Mouse (Mus musculus) CH12.LX (cell line): ENCODE results near the gene Dcakd. TPM values are rescaled to one million over a fixed set of nuclear protein-coding genes. Genes with fewer than 3 reads are reported as not detected.

Source experiments
- DNase-seq: peaks from one replicate; pipeline ENCODE4 v3.0.0-alpha.2; 2013; ENCODE audit errors: extremely low read depth
- H3K27ac ChIP-seq: 2 replicates; pipeline ENCODE4 v1.5.1; 2012; ENCODE audit warnings: low read depth, mild to moderate bottlenecking, control low read depth, moderate library complexity; ENCODE audit not compliant: insufficient read depth
- H3K27me3 ChIP-seq: replicated peaks from 2 replicates; pipeline ENCODE3; 2012; ENCODE audit warnings: inconsistent platforms
- H3K36me3 ChIP-seq, 2 experiments: replicated peaks in 1 of 2; 2 replicates each; pipeline versions ENCODE3 to v1.6.1; 2012; ENCODE audit warnings: inconsistent platforms in 1 of 2, low read length in 1 of 2, mild to moderate bottlenecking in 1 of 2, mixed read lengths in 1 of 2, moderate library complexity in 1 of 2; ENCODE audit not compliant: control insufficient read depth in 1 of 2, insufficient read depth in 1 of 2
- H3K4me1 ChIP-seq, 2 experiments: 2 replicates each; pipeline ENCODE4 v1.6.1; 2012; ENCODE audit warnings: inconsistent platforms in 1 of 2, moderate library complexity in 1 of 2; ENCODE audit not compliant: insufficient read depth in 2 of 2, control insufficient read depth in 1 of 2
- H3K4me2 ChIP-seq: 2 replicates; pipeline ENCODE4 v1.6.1; 2012; ENCODE audit warnings: low read depth, mild to moderate bottlenecking, control low read depth; ENCODE audit not compliant: poor library complexity, insufficient read depth, severe bottlenecking
- H3K4me3 ChIP-seq, 3 experiments: fragments of 150-350 bp in 1 of 3; sonication (generic) in 1 of 3; replicated peaks in 1 of 3; 2 replicates each; pipeline versions ENCODE3 to v1.5.1; 2011 to 2012; ENCODE audit warnings: low read depth in 2 of 3, low read length in 2 of 3, mild to moderate bottlenecking in 2 of 3, moderate library complexity in 2 of 3, control low read depth in 1 of 3, improper control_type of control experiment in 1 of 3, inconsistent platforms in 1 of 3, mixed read lengths in 1 of 3; ENCODE audit not compliant: poor library complexity in 1 of 3
- H3K79me2 ChIP-seq: replicated peaks from 2 replicates; pipeline ENCODE4 v1.6.1; 2012; ENCODE audit warnings: mild to moderate bottlenecking, moderate library complexity; ENCODE audit not compliant: control insufficient read depth, poor library complexity, insufficient read depth, severe bottlenecking; ENCODE audit errors: extremely low read depth
- H3K9ac ChIP-seq: 2 replicates; pipeline ENCODE4 v1.6.1; 2012; ENCODE audit warnings: low read depth, mild to moderate bottlenecking, control low read depth, moderate library complexity; ENCODE audit not compliant: insufficient read depth
- H3K9me3 ChIP-seq: replicated peaks from 2 replicates; pipeline ENCODE3; 2012; ENCODE audit warnings: low read length, inconsistent platforms, mixed read lengths
- BHLHE40 ChIP-seq: IDR thresholded peaks from 2 replicates; pipeline ENCODE4 v1.6.1; 2011; ENCODE audit warnings: mild to moderate bottlenecking, low read depth, low read length, improper control_type of control experiment
- CHD2 ChIP-seq: IDR thresholded peaks from 2 replicates; pipeline ENCODE4 v1.6.1; 2011; ENCODE audit warnings: low read length, improper control_type of control experiment
- CTCF ChIP-seq, 2 experiments: IDR thresholded peaks in 1 of 2; conservative IDR thresholded peaks in 1 of 2; 2 replicates each; pipeline ENCODE4 v1.5.1; 2011 to 2012; ENCODE audit warnings: low read depth in 2 of 2, low read length in 2 of 2, improper control_type of control experiment in 1 of 2, inconsistent platforms in 1 of 2, mild to moderate bottlenecking in 1 of 2, moderate library complexity in 1 of 2
- ETS1 ChIP-seq: conservative IDR thresholded peaks from 2 replicates; pipeline ENCODE4 v1.6.1; 2012; ENCODE audit warnings: low read depth, mild to moderate bottlenecking, inconsistent platforms, low read length, improper control_type of control experiment, moderate library complexity
- HCFC1 ChIP-seq: IDR thresholded peaks from 2 replicates; pipeline ENCODE4 v1.6.1; 2012; ENCODE audit warnings: low read depth, mild to moderate bottlenecking, inconsistent platforms, low read length, improper control_type of control experiment
- JUN ChIP-seq: IDR thresholded peaks from 2 replicates; pipeline ENCODE4 v1.6.1; 2011; ENCODE audit warnings: low read depth, mild to moderate bottlenecking, low read length, improper control_type of control experiment, moderate library complexity; ENCODE audit not compliant: insufficient read depth
- JUND ChIP-seq: conservative IDR thresholded peaks from 2 replicates; pipeline ENCODE4 v1.6.1; 2011; ENCODE audit warnings: low read depth, low read length, improper control_type of control experiment
- MAZ ChIP-seq: IDR thresholded peaks from 2 replicates; pipeline ENCODE4 v1.6.1; 2012; ENCODE audit warnings: low read depth, mild to moderate bottlenecking, inconsistent platforms, low read length, improper control_type of control experiment, moderate library complexity
- MYC ChIP-seq: IDR thresholded peaks from 2 replicates; pipeline ENCODE4 v1.6.1; 2011; ENCODE audit warnings: low read depth, mild to moderate bottlenecking, improper control_type of control experiment, low read length
- PAX5 ChIP-seq: IDR thresholded peaks from 2 replicates; pipeline ENCODE4 v1.6.1; 2012; ENCODE audit warnings: low read length, inconsistent platforms, mixed read lengths
- POLR2A ChIP-seq: IDR thresholded peaks from 2 replicates; pipeline ENCODE4 v1.6.1; 2011; ENCODE audit warnings: low read depth, mild to moderate bottlenecking, improper control_type of control experiment, low read length
- RAD21 ChIP-seq: IDR thresholded peaks from 2 replicates; pipeline ENCODE4 v1.6.1; 2011; ENCODE audit warnings: low read depth, mild to moderate bottlenecking, low read length, improper control_type of control experiment, moderate library complexity
- SMC3 ChIP-seq: IDR thresholded peaks from 2 replicates; pipeline ENCODE4 v1.6.1; 2011; ENCODE audit warnings: low read depth, low read length, improper control_type of control experiment
- TBP ChIP-seq: conservative IDR thresholded peaks from 2 replicates; pipeline ENCODE4 v1.6.1; 2011; ENCODE audit warnings: low read depth, low read length, improper control_type of control experiment
- UBTF ChIP-seq: IDR thresholded peaks from 2 replicates; pipeline ENCODE4 v1.6.1; 2012; ENCODE audit warnings: low read depth, mild to moderate bottlenecking, inconsistent platforms, low read length, improper control_type of control experiment, moderate library complexity
- USF1 ChIP-seq: IDR thresholded peaks from 2 replicates; pipeline ENCODE4 v1.6.1; 2014; ENCODE audit warnings: low read depth, mild to moderate bottlenecking, inconsistent platforms, low read length, improper control_type of control experiment
- ZMIZ1 ChIP-seq: IDR thresholded peaks from 2 replicates; pipeline ENCODE4 v1.6.1; 2012; ENCODE audit warnings: low read depth, mild to moderate bottlenecking, inconsistent platforms, low read length, improper control_type of control experiment
- dilution Hi-C: fragments of 300-500 bp; cut with MboI; formaldehyde crosslinking; loops from 2 replicates; pipeline ENCODE4 v1.14.3; 2020; ENCODE audit warnings: low sequenced_read_pairs; ENCODE audit not compliant: extremely low pct_unique_long_range_greater_than_20kb, extremely low pct_ligation_motif_present
- in situ Hi-C: fragments of 300-500 bp; cut with MboI; formaldehyde crosslinking; loops from 3 replicates; pipeline ENCODE4 v1.14.3; 2019; ENCODE audit warnings: low sequenced_read_pairs, low pct_ligation_motif_present, low pct_unique_long_range_greater_than_20kb, mixed read lengths
- polyA plus RNA-seq: library from polyadenylated mRNA; unstranded; fragments of >175 nt; gene quantifications from 2 replicates; pipeline ENCODE4 v1.2.1, GENCODE M21; 2012; ENCODE audit warnings: low read depth; ENCODE audit not compliant: insufficient read length
- total RNA-seq, 2 experiments: library from RNA; depleted of rRNA; stranded (reverse); fragments of 300-350 nt in 1 of 2; fragments of >200 nt in 1 of 2; gene quantifications; 2 replicates each; pipeline ENCODE4 v1.2.3; 2012 to 2014

Gene Dcakd
- total and polyA plus RNA-seq, 3 experiments = 8.8 to 89.0 (median 24.0) TPM

DNA sequence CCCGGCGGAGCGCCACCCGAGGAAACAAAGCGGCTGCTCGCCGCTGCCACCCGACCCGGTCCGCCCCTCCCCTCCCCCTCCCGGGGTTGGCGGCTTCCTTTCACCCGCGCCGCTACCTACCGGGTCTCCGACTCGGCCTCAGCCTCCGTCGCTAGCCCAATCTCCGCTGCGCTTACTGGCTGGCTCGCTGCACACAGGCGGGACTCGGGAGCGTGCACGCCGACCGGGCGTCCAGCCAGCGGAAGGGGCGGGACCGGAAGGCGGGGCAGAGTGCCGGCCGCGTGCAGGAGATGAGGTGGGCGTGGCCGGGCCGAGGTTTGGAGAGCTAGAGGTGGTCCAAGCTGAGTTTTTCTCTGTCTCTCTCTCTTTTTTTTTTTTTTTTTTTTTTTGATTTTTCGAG lies 11.2 kb downstream of the Dcakd start (continued):
- TF ChIP-seq HCFC1 (peak; percentile 81), CTCF (conservative IDR thresholded peaks at IDR 0.05 in 1 of 2, IDR thresholded peaks at IDR 0.05 in 1 of 2; ENCODE audit: low read depth in 2 of 2, low read length in 2 of 2) (no peak), CHD2 (peak; percentile 89), ETS1 (peak; percentile 58), RAD21 (no peak), USF1 (peak; percentile 28; the same call in 1 of the 2 replicates), ZMIZ1 (peak; percentile 94; the same call in 1 of the 2 replicates)
- TF ChIP-seq, all 38 proteins: peak for 25

DNA sequence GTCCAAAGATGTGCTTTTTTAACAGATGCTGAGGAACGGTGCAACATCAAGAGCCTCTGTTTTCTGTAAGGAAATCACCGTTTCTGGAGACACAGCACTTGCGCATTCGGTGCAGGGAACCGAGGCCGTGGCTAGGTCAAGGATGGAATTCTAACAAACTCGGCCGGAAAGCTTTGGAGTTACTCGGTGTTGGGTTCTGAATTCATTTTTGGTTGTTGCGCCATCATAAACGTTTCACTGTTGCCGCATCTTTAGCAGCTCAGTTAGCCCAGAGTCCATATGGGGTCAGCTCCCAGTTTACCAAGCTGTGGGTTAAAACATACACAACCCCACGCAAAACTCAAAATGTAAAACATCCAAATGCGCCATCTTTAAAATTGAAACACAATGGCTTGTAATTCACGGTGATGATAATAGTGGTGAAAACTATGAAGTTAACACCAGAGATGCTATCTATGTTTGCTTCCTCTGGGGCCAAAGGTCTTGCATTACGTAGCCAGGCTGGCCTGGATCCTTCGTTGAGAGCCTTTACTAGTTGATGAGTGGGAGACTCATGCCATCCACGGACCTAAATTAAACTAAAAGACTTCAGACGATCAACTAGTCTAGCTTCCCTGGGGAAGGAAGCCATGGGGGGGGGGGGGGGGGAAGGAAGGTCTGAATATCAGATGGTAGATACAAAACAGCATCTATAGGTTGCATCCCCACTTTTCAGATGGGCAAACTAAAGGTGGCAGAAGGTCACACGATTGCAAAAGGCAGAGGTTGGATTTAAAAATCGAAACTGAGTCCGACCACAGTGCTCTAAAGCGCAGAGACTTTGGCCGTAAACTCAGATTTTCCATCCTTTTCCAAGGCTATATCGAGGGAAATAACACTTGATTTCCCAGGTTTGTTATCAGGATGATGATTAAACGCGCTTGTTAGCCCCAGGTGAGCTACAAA lies 12.0 kb downstream of the Dcakd start:
- peaks cover 11 to 16% of the 10 kb centered on the region in 2 experiments for H3K4me1 ChIP-seq
- H3K9me3 ChIP-seq = no peaks in the 10 kb centered on the region
- peak; percentile 28 for DNase-seq
- H3K27ac ChIP-seq = peak overlapping the region; percentile 14; the same call in 1 of the 2 replicates
- peak overlapping the region; percentile 89 for H3K4me2 ChIP-seq
- TF ChIP-seq TBP (0 out of 2 replicates have a peak, but pooled peaks have one; percentile 8), CHD2 (no peak), POLR2A (no peak), BHLHE40 (no peak)
- H3K36me3 ChIP-seq = peaks cover 23 to 53% of the 10 kb centered on the region in 2 experiments
- peak overlapping the region; percentile 87 for H3K9ac ChIP-seq
- H3K4me3 ChIP-seq = peak overlapping the region; percentile 71 to 100 (median 78)
- in situ Hi-C loops = no loop called here
- dilution Hi-C loops = no loop called here
- H3K27me3 ChIP-seq = no peaks in the 10 kb centered on the region
- H3K79me2 ChIP-seq = peaks cover 25% of the 10 kb centered on the region

DNA sequence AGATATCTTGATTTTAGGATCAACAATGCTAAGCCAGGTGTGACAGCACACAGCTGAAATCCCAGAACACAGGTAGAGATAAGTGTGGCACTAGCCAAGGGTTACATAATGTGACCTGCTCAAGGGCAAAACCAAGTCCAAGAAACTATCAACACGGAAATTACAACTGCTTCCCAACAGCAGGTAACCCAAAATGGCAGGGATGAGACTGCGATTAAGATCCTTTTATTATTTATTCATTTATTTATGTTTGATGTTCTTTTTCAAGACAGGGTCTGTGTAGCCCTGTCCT lies 17.0 kb downstream of the Dcakd start:
- Histone ChIP-seq H3K4me2 (no peak overlapping the region), H3K27ac (no peak overlapping the region), H3K9me3 (no peaks in the 10 kb centered on the region), H3K4me1 (peaks cover 11 to 12% of the 10 kb centered on the region in 2 experiments), H3K36me3 (peaks cover 26 to 67% of the 10 kb centered on the region in 2 experiments), H3K27me3 (no peaks in the 10 kb centered on the region), H3K4me3 (no peak overlapping the region), H3K79me2 (peaks cover 27% of the 10 kb centered on the region), H3K9ac (no peak overlapping the region)
- in situ Hi-C loops (no loop called here), dilution Hi-C loops (no loop called here)
- DNase-seq = no peak
- TF ChIP-seq CHD2 = no peak
- TF ChIP-seq JUND = no peak
- TF ChIP-seq USF1 = no peak
- TF ChIP-seq RAD21 = no peak
- TF ChIP-seq UBTF = no peak
- TF ChIP-seq CTCF (conservative IDR thresholded peaks at IDR 0.05 in 1 of 2, IDR thresholded peaks at IDR 0.05 in 1 of 2; ENCODE audit: low read depth in 2 of 2, low read length in 2 of 2) = no peak
- TF ChIP-seq PAX5 = no peak
- TF ChIP-seq SMC3 = no peak
- no peak for TF ChIP-seq MAZ
- TF ChIP-seq JUN = no peak
- no peak for TF ChIP-seq MYC
